Mouse (Mus musculus) cerebellum, adult 11-12 months (tissue): ENCODE measurements around the gene Dab1.

Experiments
- DNase-seq: peaks from one replicate; pipeline ENCODE4 v3.0.0; 2022

Gene Dab1

DNA sequence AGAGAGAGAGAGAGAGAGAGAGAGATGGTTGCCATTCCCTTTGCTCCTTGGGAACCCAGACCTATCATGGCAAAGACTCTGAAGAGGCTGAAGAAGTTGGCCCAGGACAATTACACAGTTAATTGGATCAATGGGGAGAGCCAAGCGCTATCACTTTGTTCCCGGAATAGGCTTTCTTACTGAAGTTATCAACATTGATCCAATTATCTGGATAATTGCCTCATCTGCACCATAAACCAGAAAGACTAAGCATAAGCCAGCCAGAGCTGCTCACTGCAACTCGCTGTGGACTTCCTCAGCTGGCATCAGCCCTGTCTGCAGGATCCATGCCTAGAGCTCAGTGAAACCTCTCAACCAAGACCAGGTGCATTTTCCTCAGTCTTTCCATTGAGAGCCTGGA is 1156.4 kb downstream of the Dab1 start:
- no peak for DNase-seq

DNA sequence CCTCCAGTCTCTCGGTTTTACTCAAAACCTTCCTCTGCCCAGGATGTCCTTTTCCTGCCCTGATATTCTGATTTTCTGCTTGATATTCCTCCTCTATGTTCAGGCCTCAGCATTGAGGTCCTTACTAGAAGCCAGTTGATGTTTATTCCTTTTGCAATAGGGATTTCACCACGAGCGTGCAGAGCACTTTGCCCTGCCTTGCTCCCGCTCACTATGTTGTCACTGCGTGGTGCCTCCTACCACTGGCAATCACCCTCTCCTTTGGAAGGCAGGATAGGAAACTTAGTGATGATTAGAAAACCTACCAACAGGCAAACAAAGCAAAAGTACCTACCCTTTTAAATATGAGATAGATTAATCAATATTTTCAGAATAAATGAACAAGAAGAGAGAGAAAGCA is 1160.3 kb downstream of the Dab1 start:
- DNase-seq = no peak

DNA sequence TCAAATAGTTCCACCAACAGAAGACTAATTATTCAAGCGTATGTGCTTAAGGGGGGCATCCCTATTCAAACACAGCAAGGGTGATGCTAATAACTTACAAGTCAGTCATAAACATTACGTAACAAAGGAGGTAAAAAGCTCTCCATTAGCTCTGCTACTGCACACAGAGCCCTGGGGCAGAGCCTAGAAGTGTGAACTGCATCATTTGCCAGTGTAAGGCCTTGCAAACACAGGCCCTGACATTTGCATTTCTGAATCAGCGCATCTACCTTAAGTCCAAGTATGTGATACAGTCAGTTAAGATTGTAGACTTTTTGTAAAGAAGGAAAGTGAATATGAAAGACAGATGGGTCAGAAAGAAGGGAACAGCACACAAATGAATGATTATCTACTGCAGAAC is 1162.3 kb downstream of the Dab1 start:
- DNase-seq = no peak

DNA sequence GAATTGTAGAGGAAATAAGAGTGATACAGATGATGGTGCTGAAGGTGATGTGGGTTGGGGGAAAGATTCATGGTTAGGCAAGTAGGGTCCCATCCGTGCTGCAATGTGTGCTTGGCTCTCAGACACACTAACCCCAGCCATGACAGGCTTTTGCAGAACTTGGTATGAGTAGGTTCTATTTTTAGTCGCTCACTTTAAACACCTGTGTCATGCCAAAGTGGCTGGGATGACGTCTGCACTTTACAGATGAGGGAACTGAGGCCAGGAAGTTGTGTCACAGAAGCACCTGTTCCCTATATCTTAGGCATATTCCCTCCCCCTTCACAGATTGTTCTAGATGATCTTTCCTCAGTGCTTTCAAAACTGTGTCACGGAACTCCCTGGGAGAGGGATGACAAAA is 1163.2 kb downstream of the Dab1 start:
- no peak for DNase-seq

DNA sequence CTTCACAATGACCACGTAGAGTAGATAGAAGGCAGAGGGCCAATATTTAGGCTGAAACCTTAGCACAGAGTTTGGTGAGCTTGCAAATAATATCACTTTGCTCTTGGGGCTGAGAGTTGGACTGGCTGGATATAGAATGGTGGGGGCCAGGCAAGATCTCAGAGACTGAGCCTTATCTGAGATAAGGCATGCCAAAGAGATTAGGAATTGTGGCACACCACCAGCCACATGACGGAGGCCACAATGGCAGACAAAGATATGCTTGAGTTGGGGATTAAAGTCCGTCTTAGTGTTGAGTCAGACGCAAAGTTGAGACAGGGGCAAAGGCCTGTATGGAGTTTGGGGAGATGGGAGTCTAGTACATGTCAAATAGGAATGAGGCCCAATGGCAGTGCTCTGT is 1173.0 kb downstream of the Dab1 start:
- no peak for DNase-seq
